Mouse (Mus musculus): ENCODE measurements around the gene Foxo1. TPM values are rescaled to one million over a fixed set of nuclear protein-coding genes. Genes with fewer than 3 reads are reported as not detected.

Foxo1 gene
- polyA plus RNA-seq, 1 experiment from 2014 or later: 4.8 TPM

DNA sequence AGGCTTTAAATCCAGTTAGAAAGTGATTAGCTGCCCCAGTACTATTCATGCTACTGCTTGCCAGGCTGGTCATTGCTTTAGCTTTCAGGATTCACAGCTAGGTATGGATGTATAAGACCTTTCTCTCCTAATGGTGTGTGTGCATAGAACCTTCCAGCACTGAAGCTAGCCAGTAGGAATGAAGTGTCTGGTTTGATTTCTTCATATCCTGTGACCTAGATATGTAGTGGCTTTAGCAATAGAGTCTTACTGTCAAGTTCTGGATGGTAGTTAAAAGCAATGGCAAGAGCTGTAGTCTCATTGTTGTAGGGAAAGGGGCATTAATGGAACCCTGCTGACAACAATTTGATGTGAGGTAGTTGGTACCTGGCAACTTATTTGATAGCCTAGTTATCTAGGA, 6.3 kb downstream of the Foxo1 start:
- Histone ChIP-seq H3K9ac (ENCODE audit: low read length) (no peak overlapping the region), H3K36me3 (ENCODE audit: control insufficient read depth, insufficient read depth, low read length) (peaks cover 5% of the 10 kb centered on the region; the same call in 1 of the 2 replicates), H3K27me3 (ENCODE audit: control insufficient read depth, insufficient read depth, low read depth, low read length) (no peaks in the 10 kb centered on the region), H3K4me2 (ENCODE audit: low read depth, low read length) (no peak overlapping the region), H3K4me3 (ENCODE audit: low read length) (no peak overlapping the region), H3K4me1 (replicated peaks; ENCODE audit: control insufficient read depth, insufficient read depth, low read length) (peaks cover 9% of the 10 kb centered on the region; the same call in 1 of the 2 replicates), H3K27ac (ENCODE audit: low read length) (no peak overlapping the region), H3K9me3 (ENCODE audit: control insufficient read depth, low read length) (no peaks in the 10 kb centered on the region)
- no peak for ATAC-seq (ENCODE audit: low read depth)

DNA sequence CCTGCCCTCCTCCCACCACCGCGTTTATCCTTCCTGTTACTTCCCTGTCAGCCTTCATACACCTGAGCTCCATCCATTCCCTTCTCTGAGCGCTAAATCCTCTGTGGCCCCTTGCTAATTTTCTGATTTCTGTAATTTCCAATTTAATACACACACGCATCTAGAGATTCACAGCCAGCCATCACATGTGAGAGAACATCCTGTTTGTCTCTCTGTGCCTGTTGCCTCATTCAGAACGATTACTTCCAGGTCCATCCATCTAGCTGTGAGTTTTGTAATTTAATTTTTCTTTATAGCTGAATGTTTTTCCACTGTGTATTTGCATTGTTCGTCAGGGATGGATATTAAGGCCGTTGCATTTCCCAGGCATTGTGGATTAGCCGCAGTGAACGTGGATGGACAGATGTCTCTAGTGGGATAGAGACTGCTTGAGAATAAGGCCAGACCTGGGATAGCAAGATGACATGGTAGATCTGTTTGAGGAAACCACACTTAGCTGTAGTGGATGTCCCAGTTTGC, 7.0 kb downstream of the Foxo1 start:
- ATAC-seq (ENCODE audit: low read depth): no peak
- no peak overlapping the region for H3K4me2 ChIP-seq (ENCODE audit: low read depth, low read length)
- WGBS: 83% methylated on average over 9 of the region's 9 CpGs
- no peaks in the 10 kb centered on the region for H3K9me3 ChIP-seq (ENCODE audit: control insufficient read depth, low read length)
- no peak overlapping the region for H3K4me3 ChIP-seq (ENCODE audit: low read length)
- no peak overlapping the region for H3K9ac ChIP-seq (ENCODE audit: low read length)
- peaks cover 5% of the 10 kb centered on the region; the same call in 1 of the 2 replicates for H3K36me3 ChIP-seq (ENCODE audit: control insufficient read depth, insufficient read depth, low read length)
- no peaks in the 10 kb centered on the region for H3K27me3 ChIP-seq (ENCODE audit: control insufficient read depth, insufficient read depth, low read depth, low read length)
- peaks cover 9% of the 10 kb centered on the region; the same call in 1 of the 2 replicates for H3K4me1 ChIP-seq (replicated peaks; ENCODE audit: control insufficient read depth, insufficient read depth, low read length)
- H3K27ac ChIP-seq (ENCODE audit: low read length): no peak overlapping the region

DNA sequence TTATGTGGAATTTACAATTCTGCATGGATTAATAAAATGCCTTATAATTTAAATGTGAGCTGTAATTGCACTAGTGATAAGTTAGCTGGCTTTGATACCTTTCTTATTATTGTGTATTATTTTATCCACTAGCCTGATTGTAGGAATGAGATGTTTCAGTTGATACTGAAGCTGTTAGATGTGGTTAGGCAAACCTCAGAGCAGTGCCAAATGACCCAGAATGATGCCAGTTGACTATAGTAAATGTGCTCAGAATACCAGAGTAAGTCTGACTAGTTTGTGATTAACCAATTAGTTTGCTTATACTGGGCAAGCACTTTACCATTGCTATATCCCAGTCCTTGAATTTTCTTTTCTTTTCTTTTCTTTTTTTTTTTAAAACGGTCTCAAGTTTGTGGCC, 12.5 kb downstream of the Foxo1 start:
- Histone ChIP-seq H3K9me3 (ENCODE audit: control insufficient read depth, low read length) (no peaks in the 10 kb centered on the region), H3K4me1 (replicated peaks; ENCODE audit: control insufficient read depth, insufficient read depth, low read length) (peaks cover 5% of the 10 kb centered on the region; the same call in 1 of the 2 replicates), H3K27ac (ENCODE audit: low read length) (no peak overlapping the region), H3K4me2 (ENCODE audit: low read depth, low read length) (no peak overlapping the region), H3K36me3 (ENCODE audit: control insufficient read depth, insufficient read depth, low read length) (peaks cover 3% of the 10 kb centered on the region; the same call in 1 of the 2 replicates), H3K27me3 (ENCODE audit: control insufficient read depth, insufficient read depth, low read depth, low read length) (no peaks in the 10 kb centered on the region), H3K9ac (ENCODE audit: low read length) (no peak overlapping the region), H3K4me3 (ENCODE audit: low read length) (no peak overlapping the region)
- WGBS: 80% methylated on average over 1 of the region's 1 CpGs
- no peak for ATAC-seq (ENCODE audit: low read depth)

DNA sequence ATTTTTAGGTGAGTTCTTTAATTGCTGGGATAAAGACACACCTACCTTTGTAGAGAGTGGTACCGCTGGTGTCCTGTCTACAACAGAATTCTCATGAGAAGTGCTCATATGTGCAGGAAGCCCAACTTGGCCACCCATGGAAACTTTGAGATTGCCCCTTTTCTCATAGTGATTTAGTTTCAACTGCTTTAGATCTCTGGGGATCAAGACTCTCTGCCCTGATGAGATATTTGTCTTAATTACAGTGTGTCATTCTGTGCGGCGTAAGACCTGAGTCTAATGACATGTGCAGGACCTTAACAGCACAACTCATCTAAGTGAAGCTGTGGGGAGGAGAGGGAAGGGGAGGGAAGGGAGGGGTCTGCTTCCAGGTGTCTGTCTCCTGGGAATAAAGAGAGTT, 13.7 kb downstream of the Foxo1 start:
- H3K36me3 ChIP-seq (ENCODE audit: control insufficient read depth, insufficient read depth, low read length): peaks cover 3% of the 10 kb centered on the region; the same call in 1 of the 2 replicates
- no peaks in the 10 kb centered on the region for H3K27me3 ChIP-seq (ENCODE audit: control insufficient read depth, insufficient read depth, low read depth, low read length)
- no peak for ATAC-seq (ENCODE audit: low read depth)
- peaks cover 5% of the 10 kb centered on the region; the same call in 1 of the 2 replicates for H3K4me1 ChIP-seq (replicated peaks; ENCODE audit: control insufficient read depth, insufficient read depth, low read length)
- H3K4me3 ChIP-seq (ENCODE audit: low read length): no peak overlapping the region
- H3K4me2 ChIP-seq (ENCODE audit: low read depth, low read length): no peak overlapping the region
- H3K27ac ChIP-seq (ENCODE audit: low read length): no peak overlapping the region
- WGBS: 81% methylated on average over 3 of the region's 3 CpGs
- H3K9ac ChIP-seq (ENCODE audit: low read length): no peak overlapping the region
- H3K9me3 ChIP-seq (ENCODE audit: control insufficient read depth, low read length): no peaks in the 10 kb centered on the region

DNA sequence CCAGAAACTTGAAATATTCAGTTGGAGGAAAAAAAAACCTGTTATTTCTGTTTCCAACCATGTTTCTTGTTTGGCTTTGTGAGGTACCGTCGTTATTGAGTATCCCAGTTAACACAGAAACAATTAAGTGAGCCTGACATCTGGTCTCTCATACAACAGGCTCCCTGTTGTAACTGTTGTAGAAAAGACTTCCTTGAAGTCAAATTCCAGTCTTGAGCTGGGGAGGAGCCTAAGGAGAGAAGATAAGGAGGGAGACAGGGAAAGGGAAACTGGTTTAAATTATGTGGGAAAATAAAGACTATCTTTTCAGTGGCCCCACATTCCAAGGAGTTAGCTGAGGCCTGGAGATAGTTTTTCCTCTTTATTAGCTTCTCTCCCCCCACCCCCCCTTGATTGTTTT, 14.2 kb downstream of the Foxo1 start:
- no peaks in the 10 kb centered on the region for H3K27me3 ChIP-seq (ENCODE audit: control insufficient read depth, insufficient read depth, low read depth, low read length)
- H3K4me2 ChIP-seq (ENCODE audit: low read depth, low read length): no peak overlapping the region
- H3K4me3 ChIP-seq (ENCODE audit: low read length): no peak overlapping the region
- H3K9me3 ChIP-seq (ENCODE audit: control insufficient read depth, low read length): no peaks in the 10 kb centered on the region
- H3K9ac ChIP-seq (ENCODE audit: low read length): no peak overlapping the region
- peaks cover 3% of the 10 kb centered on the region; the same call in 1 of the 2 replicates for H3K36me3 ChIP-seq (ENCODE audit: control insufficient read depth, insufficient read depth, low read length)
- no peak for ATAC-seq (ENCODE audit: low read depth)
- H3K27ac ChIP-seq (ENCODE audit: low read length): no peak overlapping the region
- 32% methylated on average over 2 of the region's 2 CpGs for WGBS
- H3K4me1 ChIP-seq (replicated peaks; ENCODE audit: control insufficient read depth, insufficient read depth, low read length): peaks cover 5% of the 10 kb centered on the region; the same call in 1 of the 2 replicates

DNA sequence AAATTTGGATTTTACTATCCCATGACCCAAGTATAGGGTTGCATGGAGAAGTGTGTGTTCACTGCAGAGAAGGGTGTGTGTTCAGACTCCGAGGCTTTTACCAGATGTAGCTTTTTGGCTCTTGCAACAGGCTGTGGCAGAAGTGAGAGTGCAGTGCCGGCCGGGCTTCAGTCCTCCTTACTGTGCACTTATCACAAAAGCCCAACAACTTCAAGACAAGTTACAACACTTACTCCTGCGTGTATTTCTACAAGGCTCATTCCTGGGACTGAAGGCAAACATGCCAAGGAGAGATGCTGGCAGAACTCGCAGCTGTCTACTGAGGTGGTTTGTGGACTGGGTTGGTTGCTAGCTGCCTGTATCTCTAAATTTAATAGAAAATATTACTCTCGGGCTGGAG, 15.4 kb downstream of the Foxo1 start:
- WGBS: 48% methylated on average over 6 of the region's 6 CpGs
- H3K9ac ChIP-seq (ENCODE audit: low read length): no peak overlapping the region
- H3K4me3 ChIP-seq (ENCODE audit: low read length): no peak overlapping the region
- peaks cover 5% of the 10 kb centered on the region; the same call in 1 of the 2 replicates for H3K4me1 ChIP-seq (replicated peaks; ENCODE audit: control insufficient read depth, insufficient read depth, low read length)
- peak; percentile 76 for ATAC-seq (ENCODE audit: low read depth)
- no peaks in the 10 kb centered on the region; the same call in 1 of the 2 replicates for H3K36me3 ChIP-seq (ENCODE audit: control insufficient read depth, insufficient read depth, low read length)
- no peaks in the 10 kb centered on the region for H3K27me3 ChIP-seq (ENCODE audit: control insufficient read depth, insufficient read depth, low read depth, low read length)
- H3K4me2 ChIP-seq (ENCODE audit: low read depth, low read length): no peak overlapping the region
- no peak overlapping the region for H3K27ac ChIP-seq (ENCODE audit: low read length)
- H3K9me3 ChIP-seq (ENCODE audit: control insufficient read depth, low read length): no peaks in the 10 kb centered on the region

DNA sequence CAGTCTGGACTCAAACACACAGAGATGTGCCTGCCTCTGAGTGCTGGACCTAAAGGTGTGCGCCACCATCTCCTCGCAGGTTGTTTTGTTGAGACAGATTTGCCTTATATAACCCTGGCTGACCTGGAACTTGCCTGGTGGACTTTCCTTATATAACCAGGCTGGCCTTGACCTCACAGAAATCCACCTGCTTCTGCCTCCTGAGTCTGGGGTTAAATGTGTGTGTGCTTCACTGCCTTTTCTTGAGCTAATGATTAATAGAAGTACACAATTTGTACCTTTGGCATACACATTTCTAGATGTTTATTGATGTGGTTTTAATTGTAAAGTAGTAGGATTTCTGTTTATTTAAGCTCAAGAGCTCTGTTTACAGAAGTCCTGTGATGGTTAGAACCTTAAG, 22.7 kb downstream of the Foxo1 start:
- 89% methylated on average over 2 of the region's 2 CpGs for WGBS
- no peak for ATAC-seq (ENCODE audit: low read depth)
- H3K27me3 ChIP-seq (ENCODE audit: control insufficient read depth, insufficient read depth, low read depth, low read length): no peaks in the 10 kb centered on the region
- H3K4me3 ChIP-seq (ENCODE audit: low read length): no peak overlapping the region
- H3K36me3 ChIP-seq (ENCODE audit: control insufficient read depth, insufficient read depth, low read length): no peaks in the 10 kb centered on the region
- no peak overlapping the region for H3K27ac ChIP-seq (ENCODE audit: low read length)
- H3K9me3 ChIP-seq (ENCODE audit: control insufficient read depth, low read length): no peaks in the 10 kb centered on the region
- no peak overlapping the region for H3K4me2 ChIP-seq (ENCODE audit: low read depth, low read length)
- H3K9ac ChIP-seq (ENCODE audit: low read length): no peak overlapping the region
- H3K4me1 ChIP-seq (replicated peaks; ENCODE audit: control insufficient read depth, insufficient read depth, low read length): peaks cover 5% of the 10 kb centered on the region

DNA sequence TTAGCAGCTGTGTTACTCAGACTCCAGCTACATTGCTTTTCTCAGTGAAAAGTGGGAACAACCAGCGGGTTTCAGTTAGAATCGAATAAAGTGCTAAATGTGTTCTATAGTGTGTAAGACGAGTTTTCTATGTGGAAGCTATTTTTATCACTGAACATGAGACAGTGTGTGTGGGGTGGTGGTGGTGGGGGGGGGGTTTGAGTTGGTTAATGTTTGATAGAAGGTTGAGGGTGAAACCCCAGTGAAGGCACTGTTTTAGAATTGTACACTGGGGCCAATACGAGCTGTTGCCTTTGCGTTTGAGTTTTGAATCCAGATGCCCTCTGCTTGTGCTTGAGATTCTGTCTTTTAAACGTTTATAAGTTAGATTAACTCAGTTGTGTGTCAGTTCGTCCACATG, 24.4 kb downstream of the Foxo1 start:
- Histone ChIP-seq H3K27ac (ENCODE audit: low read length) (no peak overlapping the region), H3K4me2 (ENCODE audit: low read depth, low read length) (no peak overlapping the region), H3K4me3 (ENCODE audit: low read length) (no peak overlapping the region), H3K4me1 (replicated peaks; ENCODE audit: control insufficient read depth, insufficient read depth, low read length) (peaks cover 10% of the 10 kb centered on the region), H3K36me3 (ENCODE audit: control insufficient read depth, insufficient read depth, low read length) (no peaks in the 10 kb centered on the region), H3K27me3 (ENCODE audit: control insufficient read depth, insufficient read depth, low read depth, low read length) (no peaks in the 10 kb centered on the region), H3K9me3 (ENCODE audit: control insufficient read depth, low read length) (no peaks in the 10 kb centered on the region), H3K9ac (ENCODE audit: low read length) (no peak overlapping the region)
- 48% methylated on average over 7 of the region's 7 CpGs for WGBS
- ATAC-seq (ENCODE audit: low read depth): no peak

DNA sequence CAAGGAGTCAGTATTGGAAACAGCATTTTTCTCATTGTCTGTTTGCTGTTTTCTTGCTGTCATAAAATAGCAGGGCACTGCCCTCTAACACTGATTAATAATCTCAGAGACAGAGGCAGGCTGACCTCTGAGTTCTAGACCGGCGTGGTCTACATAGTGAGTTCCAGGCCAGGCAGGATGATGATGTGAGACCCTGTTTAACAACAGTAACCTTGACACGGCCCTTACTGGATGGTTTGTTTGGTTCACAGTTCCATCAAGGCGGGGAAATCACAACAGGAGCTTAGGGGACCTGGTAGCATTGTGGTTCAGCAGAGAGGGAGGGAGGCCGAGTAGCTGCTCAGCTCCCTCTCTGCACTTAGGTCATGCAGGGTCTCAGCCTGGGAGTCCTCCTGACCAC, 25.8 kb downstream of the Foxo1 start:
- H3K27ac ChIP-seq (ENCODE audit: low read length): no peak overlapping the region
- WGBS: 57% methylated on average over 5 of the region's 5 CpGs
- no peaks in the 10 kb centered on the region for H3K27me3 ChIP-seq (ENCODE audit: control insufficient read depth, insufficient read depth, low read depth, low read length)
- peaks cover 13% of the 10 kb centered on the region for H3K4me1 ChIP-seq (replicated peaks; ENCODE audit: control insufficient read depth, insufficient read depth, low read length)
- no peak overlapping the region for H3K9ac ChIP-seq (ENCODE audit: low read length)
- no peak overlapping the region for H3K4me2 ChIP-seq (ENCODE audit: low read depth, low read length)
- no peak overlapping the region for H3K4me3 ChIP-seq (ENCODE audit: low read length)
- H3K9me3 ChIP-seq (ENCODE audit: control insufficient read depth, low read length): no peaks in the 10 kb centered on the region
- no peaks in the 10 kb centered on the region for H3K36me3 ChIP-seq (ENCODE audit: control insufficient read depth, insufficient read depth, low read length)
- no peak for ATAC-seq (ENCODE audit: low read depth)

DNA sequence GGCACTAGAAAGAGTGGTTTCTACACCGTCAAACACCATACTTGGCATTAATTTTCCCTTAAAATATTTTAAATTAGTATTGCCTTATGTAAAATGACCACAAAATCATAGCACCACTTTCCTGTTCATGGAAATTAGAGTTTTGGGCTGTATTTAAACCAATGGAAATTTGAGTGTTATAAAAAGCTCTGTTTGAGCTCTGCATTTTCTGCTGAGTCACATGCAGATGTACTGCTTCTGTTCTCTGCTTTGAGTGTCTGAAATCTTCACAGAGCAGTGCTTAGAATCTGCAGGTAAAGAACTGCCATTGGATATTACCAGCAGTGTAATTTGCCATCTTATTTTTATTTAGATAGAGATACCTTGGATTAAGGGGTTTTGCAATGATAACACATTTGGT, 27.6 kb downstream of the Foxo1 start:
- Histone ChIP-seq H3K9me3 (ENCODE audit: control insufficient read depth, low read length) (no peaks in the 10 kb centered on the region), H3K4me3 (ENCODE audit: low read length) (no peak overlapping the region), H3K27ac (ENCODE audit: low read length) (no peak overlapping the region), H3K4me1 (replicated peaks; ENCODE audit: control insufficient read depth, insufficient read depth, low read length) (peaks cover 20% of the 10 kb centered on the region), H3K4me2 (ENCODE audit: low read depth, low read length) (no peak overlapping the region), H3K36me3 (ENCODE audit: control insufficient read depth, insufficient read depth, low read length) (no peaks in the 10 kb centered on the region), H3K27me3 (ENCODE audit: control insufficient read depth, insufficient read depth, low read depth, low read length) (no peaks in the 10 kb centered on the region), H3K9ac (ENCODE audit: low read length) (no peak overlapping the region)
- ATAC-seq (ENCODE audit: low read depth): no peak
- WGBS: 86% methylated on average over 1 of the region's 1 CpGs
